Mouse (Mus musculus) neutrophil, adult 5-6 weeks (primary cell): ENCODE data around the gene Cers6. TPM values are rescaled to one million over a fixed set of nuclear protein-coding genes. Genes with fewer than 3 reads are reported as not detected.

Source experiments
- ATAC-seq: fragments of 151-379, 151-347 bp; 2 replicates; pipeline ENCODE4 v1.8.0; 2017; ENCODE audit warnings: mild to moderate bottlenecking, moderate TSS enrichment; ENCODE audit not compliant: insufficient number of reproducible peaks, poor library complexity, low FRiP score, severe bottlenecking; ENCODE audit errors: extremely low read depth
- total RNA-seq: library from RNA; stranded (forward); fragments of 200-1000 nt; gene quantifications from 2 replicates; pipeline ENCODE4 v1.2.3, GENCODE M21; 2017

Gene Cers6
- total RNA-seq, 1 experiment from 2014 or later: 60.6 TPM

- peak; percentile 81 for ATAC-seq
Measured at GRCm38 (mm10) chr2:68907721-68908463, 46.7 kb downstream of the Cers6 start.

- ATAC-seq: no peak
Measured at GRCm38 (mm10) chr2:68910727-68911126, 49.5 kb downstream of the Cers6 start.

- no peak for ATAC-seq
Measured at GRCm38 (mm10) chr2:68911587-68912483, 50.6 kb downstream of the Cers6 start.

- ATAC-seq: no peak
Measured at GRCm38 (mm10) chr2:68915742-68916141, 54.5 kb downstream of the Cers6 start.

GRCm38 (mm10) chr2:68916299-68916698 lies 55.1 kb downstream of the Cers6 start:
- no peak for ATAC-seq

- no peak for ATAC-seq
Measured at GRCm38 (mm10) chr2:68917010-68917409, 55.8 kb downstream of the Cers6 start.

- ATAC-seq: no peak
Measured at GRCm38 (mm10) chr2:68917524-68917923, 56.3 kb downstream of the Cers6 start.

GRCm38 (mm10) chr2:68924344-68924743 lies 63.1 kb downstream of the Cers6 start:
- no peak for ATAC-seq

GRCm38 (mm10) chr2:68925542-68925941 lies 64.3 kb downstream of the Cers6 start:
- ATAC-seq: no peak

- ATAC-seq: no peak
Measured at GRCm38 (mm10) chr2:68926913-68927790, 65.9 kb downstream of the Cers6 start.

GRCm38 (mm10) chr2:68932240-68932639 lies 71.0 kb downstream of the Cers6 start:
- ATAC-seq: no peak

GRCm38 (mm10) chr2:68932656-68933055 lies 71.4 kb downstream of the Cers6 start:
- no peak for ATAC-seq

- no peak for ATAC-seq
Measured at GRCm38 (mm10) chr2:68934651-68935050, 73.4 kb downstream of the Cers6 start.

GRCm38 (mm10) chr2:68935721-68936294 lies 74.6 kb downstream of the Cers6 start:
- ATAC-seq: no peak

- ATAC-seq: no peak
Measured at GRCm38 (mm10) chr2:68936773-68937172, 75.5 kb downstream of the Cers6 start.

- ATAC-seq: no peak
Measured at GRCm38 (mm10) chr2:68937833-68938232, 76.6 kb downstream of the Cers6 start.

GRCm38 (mm10) chr2:68944898-68945297 lies 83.7 kb downstream of the Cers6 start:
- ATAC-seq: no peak

- no peak for ATAC-seq
Measured at GRCm38 (mm10) chr2:68945976-68946375, 84.7 kb downstream of the Cers6 start.

- ATAC-seq: no peak
Measured at GRCm38 (mm10) chr2:68946819-68947218, 85.6 kb downstream of the Cers6 start.
